Mouse (Mus musculus): Measurements from ENCODE around the gene Gja6. TPM values are rescaled to one million over a fixed set of nuclear protein-coding genes. Genes with fewer than 3 reads are reported as not detected.

The Gja6 gene
- not detected in 2 replicates for total RNA-seq (2017)

DNA sequence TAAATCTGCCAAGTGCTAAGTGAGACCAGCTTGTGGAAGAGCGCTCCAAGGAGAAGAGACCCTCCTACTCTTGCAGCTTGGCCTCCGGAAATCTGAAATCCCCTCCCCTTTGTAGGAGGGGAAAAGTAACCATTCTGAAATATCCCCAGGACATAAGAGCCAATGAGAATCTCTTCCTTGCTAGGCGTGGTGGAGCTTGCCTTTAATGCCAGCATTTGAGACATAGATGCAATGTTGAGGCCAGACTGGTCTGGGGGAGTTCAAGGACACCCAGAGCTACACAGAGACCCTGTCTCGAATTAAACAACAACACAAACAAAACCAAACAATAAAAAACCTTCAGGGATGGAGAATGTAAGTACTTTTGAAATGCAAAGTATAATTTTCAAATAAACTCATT lies at the start of gene Gja6:
Gene Gja6 (minus strand): TSS at position 101 of the 400 bp plus-strand sequence.
- no peak for ATAC-seq (replicated peaks; ENCODE audit: low read depth, poor library complexity, severe bottlenecking)

DNA sequence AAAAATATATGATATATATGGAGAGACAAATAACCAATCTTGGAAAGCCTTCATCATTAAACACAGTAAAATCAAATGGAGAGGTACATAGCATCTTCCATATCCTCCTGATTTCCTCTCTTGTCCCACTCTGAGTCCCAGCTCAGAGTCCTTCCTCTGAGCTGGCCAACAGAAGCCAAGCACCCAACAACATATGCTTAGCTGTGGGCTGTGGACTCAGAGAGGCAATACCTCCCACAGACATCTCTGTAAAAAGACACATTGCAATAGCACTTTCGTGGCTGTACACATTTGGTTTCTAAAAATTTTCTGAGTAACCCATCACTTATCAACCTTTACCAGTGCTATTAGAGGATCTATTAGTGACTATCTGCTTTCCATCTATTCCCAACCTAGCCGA lies 42.7 kb upstream of the Gja6 start:
- ATAC-seq (replicated peaks; ENCODE audit: low read depth, poor library complexity, severe bottlenecking), result no peak

DNA sequence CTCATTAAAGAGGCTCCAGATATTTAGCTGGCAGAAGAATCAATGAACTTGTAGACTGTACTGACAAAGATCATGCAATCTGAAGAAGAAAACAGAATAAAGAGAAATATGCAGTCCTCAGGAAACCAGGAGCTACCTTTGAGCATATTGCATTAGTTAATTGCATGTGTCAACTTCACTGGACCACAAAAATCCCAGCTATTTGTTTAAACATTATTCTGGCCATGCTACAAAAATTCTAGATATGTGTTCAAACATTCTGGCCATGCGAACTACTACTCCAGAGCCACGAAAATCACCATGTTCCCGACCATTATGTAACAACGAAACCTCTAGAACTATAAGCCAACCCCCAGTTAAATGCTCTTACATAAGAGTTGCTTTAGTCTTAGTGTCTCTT lies 37.9 kb upstream of the Gja6 start:
- ATAC-seq (replicated peaks; ENCODE audit: low read depth, poor library complexity, severe bottlenecking), result no peak

DNA sequence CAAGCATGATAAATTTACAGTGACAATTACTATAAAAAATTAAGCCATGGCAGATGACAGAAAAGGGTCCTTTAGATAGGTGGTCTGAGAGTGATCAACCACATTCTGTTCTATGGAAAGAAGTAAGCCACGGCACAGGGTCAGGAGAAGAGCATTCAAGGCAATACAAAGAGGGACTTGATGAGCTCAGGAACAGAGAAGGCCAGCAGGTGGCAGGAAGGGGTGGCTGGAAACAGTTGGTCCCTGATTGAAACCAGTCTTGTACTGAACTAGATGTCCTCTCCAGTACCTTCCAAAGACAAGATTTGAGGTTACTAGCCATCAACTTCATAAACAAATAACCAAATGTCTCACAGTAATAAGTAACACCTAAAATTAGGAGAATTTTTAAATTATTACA lies 28.7 kb upstream of the Gja6 start:
- ATAC-seq (replicated peaks; ENCODE audit: low read depth, poor library complexity, severe bottlenecking), result peak; percentile 62; the same call in 1 of the 2 replicates

DNA sequence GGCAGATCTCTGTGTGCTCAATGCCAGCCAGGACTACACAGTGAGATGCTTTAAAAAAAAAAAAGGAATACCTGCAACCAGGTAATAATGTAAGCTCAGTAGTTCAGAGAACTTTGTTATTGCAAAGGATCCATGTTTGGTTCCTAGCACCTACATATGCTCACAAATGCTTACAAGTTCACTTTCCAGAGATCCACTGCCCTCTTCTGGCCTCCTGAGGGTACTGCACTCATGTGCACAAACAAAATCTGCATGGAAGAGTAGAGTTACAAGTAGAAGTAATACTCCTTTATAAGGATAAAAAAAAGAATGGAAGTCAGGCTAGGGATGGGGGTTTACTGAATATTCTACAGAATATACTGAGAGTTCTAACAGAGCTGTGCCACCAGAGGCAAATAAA lies 23.8 kb upstream of the Gja6 start:
- ATAC-seq (replicated peaks; ENCODE audit: low read depth, poor library complexity, severe bottlenecking), result 0 out of 2 replicates have a peak, but pooled peaks have one; percentile 45

DNA sequence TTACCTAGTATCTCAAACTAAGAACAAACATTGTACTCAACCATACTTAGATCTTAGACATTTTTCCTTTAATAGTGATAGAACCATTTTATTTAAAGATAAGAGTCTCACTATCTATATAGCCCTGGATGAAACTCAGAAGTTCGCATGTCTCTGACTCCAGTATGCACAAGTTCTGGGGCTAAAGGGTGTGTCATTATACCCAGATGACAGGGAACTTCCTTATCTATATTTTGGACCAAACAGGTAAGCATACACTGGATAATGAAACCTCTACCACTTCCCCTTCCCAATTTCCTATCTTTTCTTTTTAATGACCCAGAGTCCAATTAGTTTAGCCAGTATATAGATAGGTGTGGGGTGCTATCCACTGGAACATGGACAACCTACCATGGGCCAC lies 22.0 kb upstream of the Gja6 start:
- no peak for ATAC-seq (replicated peaks; ENCODE audit: low read depth, poor library complexity, severe bottlenecking)

DNA sequence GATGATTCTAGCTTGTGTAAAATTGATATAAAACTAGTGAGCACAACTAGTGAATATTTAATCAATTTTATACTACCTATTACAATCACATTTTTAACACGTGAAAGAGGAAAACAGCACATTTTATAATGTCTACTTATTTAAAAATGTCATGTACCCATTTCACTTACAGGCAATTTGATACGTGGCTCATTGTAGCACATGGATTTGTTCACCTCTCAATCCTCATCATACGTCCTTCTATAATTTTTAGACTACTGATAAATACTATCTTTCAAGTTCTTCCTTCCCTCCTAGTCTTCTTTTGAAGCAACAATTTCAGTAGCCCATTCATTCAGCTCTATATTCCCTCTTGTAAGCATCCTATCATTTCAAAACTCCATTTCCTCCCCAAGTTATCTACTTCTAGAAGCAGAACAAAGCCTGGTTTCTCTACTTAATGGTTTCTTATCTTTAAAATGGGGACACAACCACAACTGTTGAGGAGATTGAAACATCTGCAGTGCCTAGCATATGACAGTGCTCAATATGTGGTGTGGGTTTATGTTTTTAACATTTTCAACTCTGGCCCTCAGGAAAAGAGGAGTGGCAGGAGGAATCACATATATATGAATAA lies 12.3 kb upstream of the Gja6 start:
- ATAC-seq (replicated peaks; ENCODE audit: low read depth, poor library complexity, severe bottlenecking), result peak; percentile 29; the same call in 1 of the 2 replicates

DNA sequence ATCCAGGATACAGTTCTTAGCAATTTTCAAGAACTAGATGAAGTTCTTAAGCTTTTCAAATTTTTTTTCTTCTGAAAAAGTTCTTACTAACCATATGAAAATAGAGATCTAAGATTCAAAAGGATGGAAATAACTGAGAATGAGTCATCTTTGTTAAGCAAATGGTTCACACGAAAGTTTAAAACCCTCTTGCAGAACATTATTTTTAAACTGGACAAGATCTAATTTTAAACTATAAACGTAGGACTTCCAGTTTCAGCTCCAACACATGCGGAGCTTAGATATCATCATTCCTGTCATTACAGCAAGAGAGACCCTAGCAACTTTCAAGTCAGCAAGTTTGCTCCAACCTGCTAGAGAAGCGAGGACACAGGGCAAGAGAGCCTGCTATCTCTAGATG lies 375 bp downstream of the Gja6 start:
- ATAC-seq (replicated peaks; ENCODE audit: low read depth, poor library complexity, severe bottlenecking), result no peak

DNA sequence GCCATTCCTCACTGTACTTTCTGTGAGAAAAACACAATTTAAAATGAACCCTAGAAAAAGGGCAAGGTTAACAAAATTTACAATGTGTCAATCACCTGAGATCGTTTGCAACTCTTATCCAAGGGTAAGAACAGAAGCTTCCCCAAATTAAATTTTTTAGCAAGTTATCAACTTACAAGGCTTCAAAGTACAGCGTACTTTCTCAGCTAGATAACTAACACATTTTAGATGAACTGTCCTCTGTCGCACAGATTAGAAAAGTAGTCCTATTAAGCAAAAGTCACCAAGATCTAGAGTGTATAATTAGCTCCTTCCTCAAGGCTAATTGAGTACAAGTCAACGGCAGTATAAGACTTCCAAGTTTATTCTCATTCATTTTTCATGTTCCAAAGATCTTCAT lies 939 bp downstream of the Gja6 start:
- ATAC-seq (replicated peaks; ENCODE audit: low read depth, poor library complexity, severe bottlenecking), result no peak

DNA sequence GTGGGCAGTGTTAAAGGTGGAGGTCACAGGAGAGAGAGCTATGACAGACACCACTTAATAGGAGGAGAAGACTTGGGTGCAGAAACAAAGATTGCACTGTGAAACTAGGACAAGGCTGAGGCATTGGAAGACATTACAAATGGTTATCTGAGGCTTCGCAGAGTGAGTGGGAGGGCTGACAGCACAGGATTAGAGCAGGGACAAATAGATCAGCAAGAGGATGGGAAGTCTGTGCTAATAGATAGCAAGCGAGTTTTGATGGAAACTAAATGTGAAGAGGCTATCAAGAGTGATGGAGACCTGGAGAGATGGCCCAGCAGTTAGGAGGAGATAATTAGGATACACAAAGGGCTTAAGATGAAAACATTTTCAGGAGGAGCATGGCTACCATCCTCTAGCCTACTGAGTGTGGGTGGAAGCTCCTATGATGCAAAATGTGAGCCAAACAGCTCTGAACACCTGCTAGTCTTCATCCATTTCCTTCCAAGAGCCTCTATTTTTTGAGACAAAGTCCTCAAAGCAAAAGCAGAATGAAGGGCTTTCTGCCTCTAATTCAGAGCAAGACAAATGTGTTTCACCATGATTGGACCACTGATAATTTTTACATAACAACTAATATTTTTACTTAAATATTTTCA lies 1.7 kb downstream of the Gja6 start:
- peak; percentile 74 for ATAC-seq (replicated peaks; ENCODE audit: low read depth, poor library complexity, severe bottlenecking)

DNA sequence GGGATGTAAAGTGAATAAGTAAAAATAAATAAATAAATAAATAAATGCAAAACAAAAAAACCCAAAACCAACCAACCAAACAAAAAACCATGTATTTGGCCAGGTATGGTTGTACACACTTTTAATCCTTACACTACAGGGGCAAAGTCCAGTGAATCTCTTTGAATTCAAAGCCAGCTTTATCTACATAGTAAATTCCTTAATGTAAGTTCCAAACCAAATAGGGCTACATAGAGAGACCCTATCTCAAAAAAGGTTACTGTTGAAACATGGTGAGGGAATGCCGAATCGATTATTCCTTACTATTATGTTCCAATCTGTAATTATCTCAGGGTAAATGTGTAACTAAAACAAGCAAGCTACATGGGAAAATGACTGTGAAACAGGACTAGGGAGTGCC lies 5.7 kb downstream of the Gja6 start:
- ATAC-seq (replicated peaks; ENCODE audit: low read depth, poor library complexity, severe bottlenecking), result no peak

DNA sequence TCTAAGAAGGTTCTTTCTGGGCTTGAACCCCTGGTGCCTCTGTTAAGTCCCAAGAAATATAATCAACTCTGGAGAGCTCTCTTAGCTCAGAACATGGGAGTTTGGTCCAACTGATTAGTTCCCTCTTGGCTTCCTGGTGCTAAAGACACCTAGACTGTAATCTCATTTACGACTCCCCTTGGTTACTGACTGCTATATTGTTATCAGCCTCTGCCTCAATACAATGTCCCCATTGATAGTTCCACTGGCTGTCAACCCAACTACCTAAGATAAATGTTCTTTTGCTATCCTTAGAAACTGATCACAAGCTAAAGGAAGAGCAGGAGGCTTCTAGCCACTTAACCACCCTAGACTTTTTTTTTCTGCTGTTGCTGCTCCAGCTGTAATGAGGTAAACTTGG lies 14.8 kb downstream of the Gja6 start:
- ATAC-seq (replicated peaks; ENCODE audit: low read depth, poor library complexity, severe bottlenecking), result no peak

DNA sequence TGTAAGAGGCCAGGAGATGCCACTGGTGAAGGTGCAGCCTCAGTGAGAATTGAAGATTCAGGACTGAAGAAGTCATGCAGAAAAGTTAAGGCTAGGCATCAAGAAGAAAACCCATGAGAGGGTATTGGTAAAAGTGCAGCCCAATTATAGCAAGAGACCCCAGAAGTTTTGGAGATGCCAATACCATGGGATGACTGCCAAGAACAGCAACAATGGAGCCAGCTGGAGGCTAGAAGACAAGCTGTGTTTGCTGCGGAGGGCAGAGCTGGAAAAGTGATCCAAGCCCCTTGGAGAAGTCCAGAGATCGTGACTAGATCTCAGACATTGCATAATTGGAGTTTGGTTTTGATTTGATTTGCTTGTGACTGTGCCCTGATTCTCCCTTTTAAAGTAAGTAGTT lies 20.6 kb downstream of the Gja6 start:
- no peak for ATAC-seq (replicated peaks; ENCODE audit: low read depth, poor library complexity, severe bottlenecking)

DNA sequence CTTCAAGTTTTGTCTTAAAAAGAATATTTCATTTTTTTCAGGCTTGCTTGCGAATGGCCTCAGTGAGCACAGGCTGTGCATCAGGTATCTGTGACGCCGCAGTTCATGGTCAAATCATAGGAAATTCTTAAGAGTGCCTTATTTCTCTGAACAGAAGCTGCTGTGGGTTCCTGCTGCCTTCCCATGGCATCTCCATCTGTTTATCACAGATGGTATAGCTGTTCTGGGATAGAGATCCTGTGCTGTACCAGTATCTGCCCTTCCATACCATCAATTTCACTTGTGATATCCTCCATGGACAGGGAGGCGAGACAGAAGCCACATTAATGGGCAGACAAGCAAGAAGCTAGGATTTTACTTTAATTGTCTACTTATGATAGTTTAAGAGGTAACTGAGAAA lies 40.3 kb downstream of the Gja6 start:
- ATAC-seq (replicated peaks; ENCODE audit: low read depth, poor library complexity, severe bottlenecking), result no peak

DNA sequence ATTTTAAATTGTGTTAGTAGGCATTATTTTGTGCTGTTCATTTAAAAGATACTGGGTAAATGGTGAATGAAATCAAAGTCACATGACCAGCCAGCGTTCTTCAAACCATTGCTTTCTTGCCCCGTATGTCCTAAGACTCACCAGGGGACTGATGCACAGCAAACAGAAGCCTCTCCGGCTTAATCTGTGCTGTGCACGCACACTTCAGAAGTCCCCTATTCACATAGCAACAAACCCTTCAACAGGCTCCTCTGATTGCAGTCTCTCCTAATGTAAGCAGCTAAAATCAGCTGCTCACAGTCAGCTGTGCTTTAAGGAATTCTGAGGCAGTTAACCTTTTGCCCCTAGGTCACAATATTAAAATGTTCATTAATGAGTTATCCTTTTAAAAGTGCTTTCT lies 41.8 kb downstream of the Gja6 start:
- ATAC-seq (replicated peaks; ENCODE audit: low read depth, poor library complexity, severe bottlenecking), result no peak

DNA sequence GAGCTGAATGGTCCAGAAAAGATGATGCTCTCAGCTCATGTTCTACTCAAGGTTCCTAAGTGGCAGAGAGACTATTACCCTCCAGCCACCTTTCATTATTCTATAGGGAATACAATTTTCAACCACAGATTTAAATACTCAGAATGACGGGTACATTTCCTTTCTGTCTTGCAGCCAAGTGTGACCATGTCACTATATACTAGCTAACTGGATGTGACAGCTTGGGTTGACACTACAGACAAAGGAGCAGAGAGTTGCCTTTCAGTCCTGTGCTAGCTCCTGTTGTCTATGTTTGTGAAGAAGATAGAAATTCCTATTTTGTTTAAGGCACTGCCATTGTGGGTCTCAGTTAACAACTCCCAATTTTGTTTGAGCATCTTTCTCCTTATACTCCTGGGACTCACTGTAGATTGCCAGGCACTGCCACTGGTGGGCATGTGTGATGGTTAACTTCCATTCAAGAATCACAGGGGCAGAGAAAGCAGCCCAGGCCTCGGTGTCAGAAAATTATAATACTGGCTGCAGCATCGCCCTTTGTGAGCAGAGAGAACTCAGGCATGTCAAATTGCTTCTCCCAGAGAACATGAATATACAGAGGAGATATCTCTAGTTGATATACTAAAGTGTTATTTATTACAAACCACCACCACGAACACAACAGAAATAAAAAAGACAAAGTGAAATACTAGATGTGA lies 43.0 kb downstream of the Gja6 start:
- no peak for ATAC-seq (replicated peaks; ENCODE audit: low read depth, poor library complexity, severe bottlenecking)

Other genes starting within 250 kb of the Gja6 start
- gene Ppef1, start 171.3 kb downstream of the Gja6 start, total RNA-seq (2017), result 0.29 TPM in 1 of 2 replicates, not detected in the other
- not detected in 2 replicates for gene Rs1, start 139.0 kb downstream of the Gja6 start, total RNA-seq (2017)
- gene Cdkl5, start 87.7 kb upstream of the Gja6 start, total RNA-seq (2017), result 1.5 and 2.4 TPM in 2 replicates
- 4.5 and 6.0 TPM in 2 replicates for gene Scml2, start 210.1 kb upstream of the Gja6 start, total RNA-seq (2017)